Mouse (Mus musculus) C2C12 (cell line): ENCODE results near the gene Togaram2.

Experiments
- CEBPB ChIP-seq: IDR thresholded peaks from one replicate; pipeline ENCODE4 v1.6.1; 2011; ENCODE audit warnings: low read depth, mild to moderate bottlenecking, control low read depth, moderate library complexity
- CTCF ChIP-seq: IDR thresholded peaks from one replicate; pipeline ENCODE4 v1.5.1; 2011; ENCODE audit not compliant: control insufficient read depth, insufficient read depth, insufficient read length
- MAX ChIP-seq: IDR thresholded peaks from one replicate; pipeline ENCODE4 v1.6.1; 2011; ENCODE audit warnings: mild to moderate bottlenecking, control low read depth
- MYOD1 ChIP-seq: IDR thresholded peaks from one replicate; pipeline ENCODE4 v1.6.1; 2011; ENCODE audit warnings: low read depth; ENCODE audit not compliant: control insufficient read depth, insufficient read length
- MYOG ChIP-seq: IDR thresholded peaks from one replicate; pipeline ENCODE4 v1.6.1; 2011; ENCODE audit not compliant: control insufficient read depth, insufficient read length; ENCODE audit errors: extremely low read depth
- USF1 ChIP-seq: IDR thresholded peaks from one replicate; pipeline ENCODE4 v1.6.1; 2011; ENCODE audit warnings: low read depth, mild to moderate bottlenecking, control low read depth, moderate library complexity

DNA sequence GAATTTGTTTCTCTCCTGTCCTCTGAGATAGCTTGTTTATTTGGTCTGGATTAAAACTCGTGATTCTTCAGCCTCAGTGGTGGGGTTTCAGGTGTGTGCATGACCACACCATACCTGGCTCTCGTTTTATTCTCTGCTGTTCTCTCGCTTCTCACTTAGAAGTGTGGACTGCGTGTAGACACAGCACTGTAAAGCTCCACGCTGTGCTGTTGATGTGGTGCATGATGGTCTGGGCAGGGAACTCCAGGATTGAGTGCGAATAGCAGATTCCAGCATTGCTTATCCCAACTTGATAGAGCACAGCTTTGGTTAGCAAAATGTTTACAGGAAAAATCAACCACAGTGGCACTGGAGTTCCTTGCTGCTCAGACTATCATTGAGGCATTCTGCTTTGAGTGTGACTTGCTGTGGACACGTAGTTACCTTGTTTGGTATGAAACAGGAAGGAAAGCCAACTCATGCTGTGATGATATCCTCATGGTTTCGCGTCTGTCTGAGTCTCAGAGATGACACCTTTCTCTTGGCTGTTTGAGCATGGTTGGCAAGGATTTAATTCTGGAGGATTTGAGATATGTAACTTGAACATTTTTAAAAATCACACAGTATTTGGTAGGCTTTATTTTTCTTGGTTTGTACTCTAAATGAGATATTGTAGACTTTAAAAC lies 32.5 kb upstream of the Togaram2 start:
- TF ChIP-seq CTCF (no peak), MAX (no peak), MYOD1 (no peak), MYOG (no peak), CEBPB (no peak), USF1 (no peak)
